Mouse (Mus musculus) forebrain, postnatal 0 days (tissue): ENCODE data around the gene Dynlt1a. TPM values are rescaled to one million over a fixed set of nuclear protein-coding genes. Genes with fewer than 3 reads are reported as not detected.
"Not testable (repeated sequence)": the region's sequence is repeated elsewhere in the genome, so short reads cannot be mapped to it uniquely, and the experiment has no call there.

ENCODE experiments used
- ATAC-seq: fragments of 200-750 bp; cut with Nextera tagmentation; 2 replicates; pipeline ENCODE4 v1.8.0; 2017; ENCODE audit warnings: mild to moderate bottlenecking, moderate library complexity
- DNase-seq: peaks from one replicate; pipeline ENCODE4 v3.0.0-alpha.2; 2015
- H3K27ac ChIP-seq: fragments of 300-500 bp; sonication (generic); 2 replicates; pipeline ENCODE4 v1.5.1; 2014; ENCODE audit warnings: low read depth, mild to moderate bottlenecking, antibody characterized with exemption, low read length, moderate library complexity, mixed read lengths
- H3K27me3 ChIP-seq: fragments of 300-500 bp; sonication (generic); 2 replicates; pipeline ENCODE4 v1.6.1; 2014; ENCODE audit warnings: mild to moderate bottlenecking, low read length, mixed read lengths; ENCODE audit not compliant: insufficient read depth
- H3K36me3 ChIP-seq: fragments of 300-500 bp; sonication (generic); 2 replicates; pipeline ENCODE4 v1.6.1; 2014; ENCODE audit warnings: mild to moderate bottlenecking, moderate library complexity; ENCODE audit not compliant: insufficient read depth
- H3K4me1 ChIP-seq: fragments of 300-500 bp; sonication (generic); 2 replicates; pipeline ENCODE4 v1.6.1; 2014; ENCODE audit warnings: antibody characterized with exemption; ENCODE audit not compliant: insufficient read depth
- H3K4me2 ChIP-seq: fragments of 300-500 bp; sonication (generic); 2 replicates; pipeline ENCODE4 v1.6.1; 2014; ENCODE audit warnings: low read depth, mild to moderate bottlenecking, moderate library complexity
- H3K4me3 ChIP-seq: fragments of 300-500 bp; sonication (generic); 2 replicates; pipeline ENCODE4 v1.5.1; 2014; ENCODE audit warnings: low read depth, low read length, mixed read lengths
- H3K9ac ChIP-seq: fragments of 300-500 bp; sonication (generic); 2 replicates; pipeline ENCODE4 v1.6.1; 2014; ENCODE audit warnings: mild to moderate bottlenecking
- H3K9me3 ChIP-seq: fragments of 300-500 bp; sonication (generic); 2 replicates; pipeline ENCODE4 v1.6.1; 2016; ENCODE audit warnings: low read length
- WGBS: fragments of 180-500 bp; shearing (Covaris S2); extraction: QIAGEN DNeasy Blood & Tissue Kit; methylation state at CpG from one replicate; pipeline ENCODE4 v1.1.7; 2014; 5-methylcytosine and 5-hydroxymethylcytosine counted together
- polyA plus RNA-seq: library from polyadenylated mRNA; unstranded; fragments of >200 nt; fragmentation: Nextera tagmentation; extraction: Ambion mirVana; gene quantifications from 2 replicates; pipeline ENCODE4 v1.2.1, GENCODE M21; 2015
- total RNA-seq: library from RNA; depleted of rRNA; stranded (reverse); fragments of >200 nt; gene quantifications from 2 replicates; pipeline ENCODE4 v1.2.3, GENCODE M21; 2014

The Dynlt1a gene
- total and polyA plus RNA-seq, 2 experiments from 2014 or later, result 27.3 to 33.4 TPM

GRCm38 (mm10) chr17:6316379-6317126 is 747 bp downstream of the Dynlt1a start:
- not testable (repeated sequence) for H3K36me3 ChIP-seq, H3K9me3 ChIP-seq, H3K4me1 ChIP-seq, H3K27ac ChIP-seq, H3K27me3 ChIP-seq
- Histone ChIP-seq H3K9ac (peak overlapping the region; percentile 45), H3K4me2 (peak overlapping the region; percentile 52), H3K4me3 (peak overlapping the region; percentile 33)
- DNase-seq, result peak; percentile 44
- WGBS, result 3% methylated on average over 37 of the region's 38 CpGs
- peak; percentile 28; the same call in 1 of the 2 replicates for ATAC-seq

DNA sequence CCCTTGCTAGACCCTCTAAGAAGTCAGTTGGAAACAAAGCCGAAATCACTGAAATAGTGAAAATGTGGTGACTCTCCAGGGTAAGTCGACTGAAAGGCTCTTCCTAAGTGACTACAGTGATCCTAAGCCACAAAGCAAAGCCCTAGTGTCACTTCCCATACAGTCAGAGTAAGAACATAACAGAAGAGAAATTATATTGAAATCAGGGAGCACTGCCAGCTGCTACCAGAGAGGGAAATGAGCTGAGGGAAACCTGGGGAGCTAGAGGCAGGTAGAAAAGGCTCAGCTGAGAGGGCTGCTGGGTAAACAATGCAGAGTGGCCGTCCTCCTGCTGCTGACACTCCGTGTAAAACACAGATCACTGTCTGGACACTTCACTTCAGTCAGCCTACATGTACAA is 1.6 kb downstream of the Dynlt1a start:
- not testable (repeated sequence) for H3K9me3 ChIP-seq, ATAC-seq, DNase-seq, H3K9ac ChIP-seq, H3K4me3 ChIP-seq, H3K4me2 ChIP-seq, H3K36me3 ChIP-seq, H3K4me1 ChIP-seq, H3K27ac ChIP-seq, H3K27me3 ChIP-seq
- WGBS, result 19% methylated on average over 2 of the region's 4 CpGs

GRCm38 (mm10) chr17:6314493-6314892 is 2.8 kb downstream of the Dynlt1a start:
- not testable (repeated sequence) for H3K4me2 ChIP-seq, H3K4me3 ChIP-seq, H3K9me3 ChIP-seq, H3K27ac ChIP-seq, H3K9ac ChIP-seq, H3K36me3 ChIP-seq, H3K27me3 ChIP-seq, DNase-seq, H3K4me1 ChIP-seq, ATAC-seq
- 94% methylated on average over 2 of the region's 3 CpGs for WGBS

DNA sequence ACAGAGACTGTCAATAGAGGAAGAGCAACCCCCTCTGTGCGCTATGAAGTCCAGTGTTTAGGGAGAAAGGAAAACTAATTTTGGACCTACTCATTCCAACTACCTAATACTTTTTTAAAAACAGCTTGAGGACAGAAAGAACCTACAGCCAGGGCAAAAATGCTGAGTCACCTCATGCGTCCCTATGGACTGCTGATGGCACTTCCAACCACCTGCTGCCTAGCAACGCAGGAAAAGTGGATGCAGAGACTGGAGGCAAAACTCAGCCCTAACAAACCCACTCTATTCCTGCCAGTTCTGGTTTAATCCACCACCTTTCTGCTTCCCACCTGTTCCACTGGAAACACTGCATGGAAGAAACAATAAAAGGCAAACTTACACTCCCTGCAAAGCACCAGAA is 4.5 kb downstream of the Dynlt1a start:
- WGBS, result 64% methylated on average over 3 of the region's 3 CpGs
- not testable (repeated sequence) for H3K36me3 ChIP-seq, H3K9ac ChIP-seq, DNase-seq, H3K27ac ChIP-seq, H3K4me2 ChIP-seq, H3K9me3 ChIP-seq, ATAC-seq, H3K27me3 ChIP-seq, H3K4me1 ChIP-seq, H3K4me3 ChIP-seq

- H3K4me2 ChIP-seq, DNase-seq, H3K4me1 ChIP-seq, H3K27ac ChIP-seq, H3K27me3 ChIP-seq, H3K9me3 ChIP-seq, H3K9ac ChIP-seq, ATAC-seq, H3K36me3 ChIP-seq, H3K4me3 ChIP-seq: not testable (repeated sequence)
- WGBS, result 92% methylated on average over 7 of the region's 7 CpGs
Observed at GRCm38 (mm10) chr17:6311716-6312115, 5.6 kb downstream of the Dynlt1a start.

DNA sequence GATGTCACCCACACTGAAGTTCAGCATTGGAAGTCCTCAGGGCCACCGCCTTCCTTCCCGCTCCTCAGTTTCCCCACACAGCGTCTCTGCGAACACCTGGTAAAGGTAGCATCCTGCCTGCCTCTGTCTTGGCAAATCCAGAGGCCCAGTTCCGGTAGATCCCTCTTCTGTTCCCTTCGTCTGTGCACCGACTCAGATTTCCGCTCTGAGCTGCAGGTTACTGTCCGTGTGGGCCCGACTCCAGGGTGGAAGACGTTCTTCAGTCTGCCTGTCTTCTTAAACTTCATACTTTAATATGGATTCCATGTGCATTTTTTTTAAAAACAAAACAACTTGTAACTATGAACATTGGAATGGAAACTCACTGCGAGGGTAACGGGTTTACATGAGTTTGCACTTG is 10.8 kb downstream of the Dynlt1a start:
- 95% methylated on average over 9 of the region's 13 CpGs for WGBS
- H3K4me1 ChIP-seq, H3K27ac ChIP-seq, DNase-seq, H3K4me2 ChIP-seq, H3K9me3 ChIP-seq, H3K27me3 ChIP-seq, ATAC-seq, H3K36me3 ChIP-seq, H3K4me3 ChIP-seq, H3K9ac ChIP-seq: not testable (repeated sequence)

DNA sequence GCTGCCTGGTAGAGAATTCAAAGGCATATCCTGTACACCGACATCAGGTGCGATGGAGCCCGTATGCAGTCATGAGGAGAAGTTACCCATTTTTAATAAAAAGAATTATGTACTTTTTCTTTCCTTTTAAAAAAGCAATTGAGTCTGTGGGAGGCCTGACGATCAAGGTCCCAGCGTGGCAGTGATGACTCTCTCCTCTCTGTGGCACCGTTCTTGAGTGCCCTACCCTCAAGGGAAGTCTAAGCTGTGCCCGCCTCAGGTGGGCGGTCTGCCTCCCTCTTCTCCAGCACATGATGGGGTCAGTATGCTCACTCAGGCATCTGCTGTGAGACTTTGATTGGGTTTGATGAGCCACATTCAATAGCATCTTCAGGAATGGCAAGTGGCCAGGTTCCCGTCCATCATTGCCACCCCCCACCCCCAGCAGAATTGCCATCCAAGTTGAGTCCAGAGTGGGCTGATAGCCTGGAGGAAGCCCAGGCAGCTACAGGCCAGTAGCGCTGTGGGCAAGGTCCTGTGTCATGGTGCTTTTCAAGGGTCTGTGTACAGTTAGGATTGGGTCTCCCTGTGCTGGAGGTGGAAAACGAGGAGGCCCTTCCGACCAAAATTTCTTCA is 11.5 kb downstream of the Dynlt1a start:
- not testable (repeated sequence) for ATAC-seq, H3K9me3 ChIP-seq
- 87% methylated on average over 12 of the region's 12 CpGs for WGBS

GRCm38 (mm10) chr17:6304891-6305290 is 12.4 kb downstream of the Dynlt1a start:
- DNase-seq, H3K27ac ChIP-seq, H3K4me1 ChIP-seq, H3K36me3 ChIP-seq, H3K4me2 ChIP-seq, H3K27me3 ChIP-seq, H3K9me3 ChIP-seq, ATAC-seq, H3K4me3 ChIP-seq, H3K9ac ChIP-seq: not testable (repeated sequence)
- 93% methylated on average over 5 of the region's 6 CpGs for WGBS

More for the DNA sequence above, 11.5 kb downstream of the Dynlt1a start:
- not testable (repeated sequence) for H3K36me3 ChIP-seq, H3K27ac ChIP-seq, DNase-seq, H3K4me2 ChIP-seq, H3K4me1 ChIP-seq, H3K9ac ChIP-seq, H3K27me3 ChIP-seq, H3K4me3 ChIP-seq

- not testable (repeated sequence) for H3K4me1 ChIP-seq, H3K27me3 ChIP-seq, DNase-seq, ATAC-seq, H3K4me3 ChIP-seq, H3K9me3 ChIP-seq, H3K27ac ChIP-seq, H3K36me3 ChIP-seq, H3K4me2 ChIP-seq, H3K9ac ChIP-seq
- WGBS, result 81% methylated on average over 5 of the region's 12 CpGs
Observed at GRCm38 (mm10) chr17:6300190-6300863, 17.0 kb downstream of the Dynlt1a start.

- DNase-seq, H3K4me1 ChIP-seq, H3K9ac ChIP-seq, H3K4me3 ChIP-seq, H3K27me3 ChIP-seq, H3K4me2 ChIP-seq, ATAC-seq, H3K27ac ChIP-seq, H3K36me3 ChIP-seq, H3K9me3 ChIP-seq: not testable (repeated sequence)
- WGBS, result 90% methylated on average over 9 of the region's 15 CpGs
Observed at GRCm38 (mm10) chr17:6297060-6297795, 20.1 kb downstream of the Dynlt1a start.
